Mouse (Mus musculus) lung, adult 2 months (tissue): ENCODE measurements around the gene Myo16. TPM values are rescaled to one million over a fixed set of nuclear protein-coding genes. Genes with fewer than 3 reads are reported as not detected.

ENCODE experiments used
- DNase-seq: peaks from one replicate; pipeline ENCODE4 v3.0.0; 2022
- H3K4me1 ChIP-seq: fragments of 200-500 bp; 2 replicates; pipeline ENCODE4 v1.6.1; 2011; ENCODE audit warnings: low read length; ENCODE audit not compliant: control insufficient read depth, insufficient read depth
- H3K4me3 ChIP-seq: fragments of 200-500 bp; replicated peaks from 2 replicates; pipeline ENCODE3; 2011; ENCODE audit warnings: low read depth, mild to moderate bottlenecking, control low read depth, low read length; ENCODE audit errors: extremely low read depth
- CTCF ChIP-seq: fragments of 200-500 bp; IDR thresholded peaks from 2 replicates; pipeline ENCODE4 v1.5.1; 2011; ENCODE audit warnings: mild to moderate bottlenecking, low read length, control low read depth; ENCODE audit not compliant: insufficient read depth
- POLR2A ChIP-seq: fragments of 200-500 bp; IDR thresholded peaks from 2 replicates; pipeline ENCODE4 v1.6.1; 2011; ENCODE audit warnings: low read depth, mild to moderate bottlenecking, control low read depth, low read length, borderline replicate concordance; ENCODE audit errors: extremely low read depth
- WGBS: fragments of 180-500 bp; shearing (Covaris S2); methylation state at CpG from one replicate; pipeline ENCODE4 v1.1.7; 2018; 5-methylcytosine and 5-hydroxymethylcytosine counted together
- polyA plus RNA-seq: library from polyadenylated mRNA; depleted of rRNA; stranded (reverse); fragments of >200 nt; gene quantifications from 2 replicates; pipeline ENCODE4 v1.2.3, GENCODE M21; 2012

The Myo16 gene
- polyA plus RNA-seq, 1 experiment: 0.26 TPM

GRCm38 (mm10) chr8:10512105-10512504 lies 358.4 kb downstream of the Myo16 start:
- WGBS: 82% methylated on average over 3 of the region's 3 CpGs
- Histone ChIP-seq H3K4me3 (no peak overlapping the region), H3K4me1 (no peaks in the 10 kb centered on the region)
- no peak for DNase-seq
- TF ChIP-seq POLR2A (no peak), CTCF (no peak)

- Histone ChIP-seq H3K4me3 (no peak overlapping the region), H3K4me1 (no peaks in the 10 kb centered on the region)
- WGBS: 90% methylated on average over 8 of the region's 8 CpGs
- no peak for DNase-seq
- TF ChIP-seq POLR2A (no peak), CTCF (no peak)
Measured at GRCm38 (mm10) chr8:10517381-10517780, 363.7 kb downstream of the Myo16 start.

DNA sequence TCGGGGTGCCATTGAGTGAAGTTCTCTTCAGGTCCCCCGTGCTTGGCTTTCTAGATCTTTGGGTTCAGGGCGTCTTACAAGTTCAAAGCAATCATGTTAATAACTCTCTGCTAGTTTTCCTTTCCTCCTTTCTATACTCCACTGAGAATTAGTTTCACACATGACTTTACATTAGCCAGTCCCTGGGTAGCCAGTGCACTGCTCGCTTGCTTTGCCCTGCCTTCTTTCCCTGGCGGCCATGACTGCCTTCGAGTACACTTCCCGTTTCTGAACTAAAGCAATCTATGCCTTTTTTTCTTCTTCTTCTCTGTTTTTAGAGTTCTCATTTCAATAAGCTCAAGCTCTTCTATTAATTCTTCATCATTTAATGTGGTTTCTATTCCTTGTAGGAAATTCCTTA lies 365.6 kb downstream of the Myo16 start:
- 47% methylated on average over 7 of the region's 7 CpGs for WGBS
- H3K4me1 ChIP-seq: no peaks in the 10 kb centered on the region
- TF ChIP-seq CTCF (no peak), POLR2A (no peak)
- no peak overlapping the region for H3K4me3 ChIP-seq
- DNase-seq: no peak

DNA sequence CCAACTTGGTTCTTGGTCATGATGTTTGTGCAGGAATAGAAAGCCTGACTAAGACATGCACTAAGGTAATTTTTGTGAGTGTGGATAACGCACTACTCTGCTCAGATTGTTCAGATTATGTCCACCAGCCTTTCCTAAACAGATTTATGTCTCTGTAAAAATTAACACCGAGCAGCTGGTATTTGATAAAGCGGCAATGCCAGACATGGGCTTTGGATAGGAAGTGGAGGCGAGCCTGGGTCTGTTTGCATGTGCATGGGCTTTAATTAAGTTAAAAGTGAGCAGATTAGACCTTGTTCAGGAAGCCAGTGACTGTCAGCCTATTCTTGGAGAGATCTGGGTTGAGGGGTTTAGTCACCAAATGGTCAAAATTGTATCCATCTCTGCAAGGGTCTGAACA lies 367.8 kb downstream of the Myo16 start:
- DNase-seq: no peak
- TF ChIP-seq CTCF: no peak
- TF ChIP-seq POLR2A: no peak
- Histone ChIP-seq H3K4me1 (no peaks in the 10 kb centered on the region), H3K4me3 (no peak overlapping the region)
- 79% methylated on average over 4 of the region's 4 CpGs for WGBS

DNA sequence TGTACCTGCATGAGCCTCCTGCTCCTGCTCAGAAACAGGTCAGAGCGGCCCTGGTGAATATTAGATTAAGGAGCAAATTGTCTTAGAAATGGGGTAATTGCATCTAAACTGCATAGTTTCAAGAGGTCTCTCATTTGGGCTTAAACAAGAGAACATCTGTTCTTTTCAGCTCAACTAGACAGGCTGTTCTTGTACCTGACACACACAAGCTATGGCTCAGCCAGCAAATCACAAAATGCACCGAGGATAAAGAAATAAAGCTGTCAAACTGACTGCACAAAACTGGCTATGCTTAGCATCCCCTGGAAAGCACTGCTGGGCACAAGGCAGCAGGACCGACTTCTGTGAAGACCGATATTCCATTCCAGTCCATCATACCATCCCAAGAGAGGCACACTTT lies 372.0 kb downstream of the Myo16 start:
- 76% methylated on average over 4 of the region's 4 CpGs for WGBS
- no peak overlapping the region for H3K4me3 ChIP-seq
- H3K4me1 ChIP-seq: no peaks in the 10 kb centered on the region
- no peak for TF ChIP-seq POLR2A
- no peak for TF ChIP-seq CTCF
- DNase-seq: no peak

GRCm38 (mm10) chr8:10526616-10527015 lies 372.9 kb downstream of the Myo16 start:
- no peak overlapping the region for H3K4me3 ChIP-seq
- 53% methylated on average over 5 of the region's 5 CpGs for WGBS
- H3K4me1 ChIP-seq: no peaks in the 10 kb centered on the region
- DNase-seq: no peak
- TF ChIP-seq POLR2A: no peak
- no peak for TF ChIP-seq CTCF

- Histone ChIP-seq H3K4me3 (no peak overlapping the region), H3K4me1 (no peaks in the 10 kb centered on the region)
- no peak for DNase-seq
- WGBS: 63% methylated on average over 16 of the region's 16 CpGs
- TF ChIP-seq POLR2A (no peak), CTCF (no peak)
Measured at GRCm38 (mm10) chr8:10534619-10535286, 381.0 kb downstream of the Myo16 start.

DNA sequence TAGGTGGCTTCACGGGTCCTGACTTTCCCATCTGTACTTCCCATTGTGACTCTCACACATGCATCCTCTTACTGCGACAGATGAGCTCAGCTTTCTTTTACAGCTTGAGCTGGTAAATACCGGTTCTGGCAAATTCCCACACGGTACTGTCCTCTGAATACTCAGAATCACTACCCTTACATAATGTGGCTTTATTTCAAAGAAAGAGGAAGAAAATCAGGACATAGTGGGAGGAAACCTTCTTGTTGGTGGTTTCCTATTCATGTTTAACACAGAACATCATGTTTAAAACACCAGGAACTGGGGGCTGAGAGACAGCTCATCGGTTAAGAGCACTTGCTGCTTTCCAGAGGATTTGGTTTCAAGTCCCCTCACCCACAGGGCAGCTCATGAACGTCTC lies 384.6 kb downstream of the Myo16 start:
- WGBS: 54% methylated on average over 6 of the region's 6 CpGs
- TF ChIP-seq CTCF (no peak), POLR2A (no peak)
- DNase-seq: no peak
- H3K4me3 ChIP-seq: no peak overlapping the region
- H3K4me1 ChIP-seq: no peaks in the 10 kb centered on the region

- 70% methylated on average over 4 of the region's 4 CpGs for WGBS
- TF ChIP-seq POLR2A (no peak), CTCF (no peak)
- DNase-seq: no peak
- Histone ChIP-seq H3K4me3 (no peak overlapping the region), H3K4me1 (no peaks in the 10 kb centered on the region)
Measured at GRCm38 (mm10) chr8:10539665-10540064, 386.0 kb downstream of the Myo16 start.

- H3K4me1 ChIP-seq: no peaks in the 10 kb centered on the region
- 79% methylated on average over 3 of the region's 3 CpGs for WGBS
- no peak for TF ChIP-seq CTCF
- no peak for TF ChIP-seq POLR2A
- H3K4me3 ChIP-seq: no peak overlapping the region
- DNase-seq: no peak
Measured at GRCm38 (mm10) chr8:10545890-10546289, 392.2 kb downstream of the Myo16 start.
